Mouse (Mus musculus) cerebellum, postnatal 36 days (tissue): ENCODE measurements around the gene Il2ra.
"Not testable (repeated sequence)": the region's sequence is repeated elsewhere in the genome, so short reads cannot be mapped to it uniquely, and the experiment has no call there.

ENCODE experiments used
- DNase-seq, 2 experiments: peaks; one replicate each; pipeline ENCODE4 v3.0.0; 2021 to 2022; ENCODE audit warnings: mixed read lengths in 2 of 2

Il2ra gene

DNA sequence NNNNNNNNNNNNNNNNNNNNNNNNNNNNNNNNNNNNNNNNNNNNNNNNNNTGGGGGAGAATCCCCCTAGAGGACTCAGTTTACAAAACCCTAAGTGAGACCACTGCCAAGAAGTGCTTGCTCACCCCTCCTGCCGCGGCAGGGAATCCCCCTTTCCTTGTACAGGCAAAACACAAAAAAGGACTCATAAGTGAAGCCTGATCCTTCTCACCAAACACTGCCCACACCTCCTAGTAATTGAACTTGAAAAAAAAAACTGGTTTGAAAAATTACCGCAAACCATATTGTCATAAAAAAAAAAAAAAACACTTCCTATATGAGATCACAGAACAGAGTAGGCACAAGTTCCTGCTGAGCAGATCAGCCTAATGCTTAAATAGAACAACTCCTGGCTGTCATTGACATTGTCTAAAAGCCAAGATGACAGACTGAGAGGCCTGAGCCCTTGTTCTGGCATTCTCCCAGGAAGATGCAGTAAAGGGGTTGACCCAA is at the start of gene Il2ra:
Il2ra (plus strand) TSS at position 357 of the 491 bp plus-strand sequence.
- DNase-seq = no peak

DNA sequence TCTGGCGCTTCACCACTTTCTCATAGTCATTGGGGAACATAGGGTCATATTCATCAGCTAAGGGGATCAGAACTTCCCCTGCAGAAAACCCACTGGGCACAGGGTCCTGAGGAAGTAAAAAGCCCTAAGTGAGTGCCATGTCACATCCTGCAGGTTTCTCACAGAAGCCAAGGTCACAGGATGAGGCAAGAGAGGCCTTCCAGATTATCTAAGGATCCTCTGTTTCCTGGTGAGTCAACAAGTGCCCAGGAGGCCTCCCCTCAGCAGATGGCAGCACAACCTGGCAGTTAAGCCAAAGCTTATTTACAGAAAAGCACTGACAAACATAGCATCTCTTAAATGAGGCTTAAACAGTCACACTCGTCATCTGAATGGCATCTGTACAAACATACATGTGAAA is 45.9 kb upstream of the Il2ra start:
- no peak for DNase-seq

DNA sequence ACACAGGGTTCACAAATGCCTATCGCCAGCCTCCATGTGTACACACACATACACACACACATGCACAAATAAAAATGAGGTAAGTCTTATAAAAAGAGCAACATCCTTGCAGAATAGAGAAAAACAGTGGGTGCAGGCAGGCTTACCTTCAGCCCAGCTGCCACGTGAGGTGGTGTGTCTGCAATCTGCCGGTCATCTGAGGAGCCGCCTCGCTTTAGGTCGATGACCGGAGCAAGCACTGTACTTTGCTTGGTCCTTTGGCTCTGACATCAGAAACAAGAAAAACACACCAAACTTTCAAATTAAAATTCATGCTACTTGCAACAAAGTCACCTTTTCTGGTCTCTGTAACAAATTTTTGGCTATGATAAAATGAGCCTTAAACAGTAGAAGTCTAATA is 44.7 kb upstream of the Il2ra start:
- no peak for DNase-seq

DNA sequence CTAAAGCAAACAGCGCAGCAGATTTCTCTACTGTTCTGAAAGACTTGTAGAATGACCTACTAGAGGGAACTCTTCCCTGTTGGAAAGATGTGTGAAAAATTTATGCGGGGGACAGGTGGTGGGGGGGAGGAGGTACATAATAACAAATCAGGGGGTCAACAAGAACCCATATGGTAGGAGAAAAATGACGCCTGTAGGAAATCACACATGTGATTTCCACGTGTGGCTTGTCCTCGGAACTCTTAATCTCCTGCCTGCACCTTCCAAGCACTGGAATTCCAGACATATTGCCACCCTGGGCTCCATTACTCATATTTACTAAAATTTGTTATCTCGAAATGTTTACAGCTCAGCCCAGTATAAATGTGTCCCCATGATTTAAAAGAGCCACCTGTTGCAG is 40.8 kb upstream of the Il2ra start:
- DNase-seq = no peak

DNA sequence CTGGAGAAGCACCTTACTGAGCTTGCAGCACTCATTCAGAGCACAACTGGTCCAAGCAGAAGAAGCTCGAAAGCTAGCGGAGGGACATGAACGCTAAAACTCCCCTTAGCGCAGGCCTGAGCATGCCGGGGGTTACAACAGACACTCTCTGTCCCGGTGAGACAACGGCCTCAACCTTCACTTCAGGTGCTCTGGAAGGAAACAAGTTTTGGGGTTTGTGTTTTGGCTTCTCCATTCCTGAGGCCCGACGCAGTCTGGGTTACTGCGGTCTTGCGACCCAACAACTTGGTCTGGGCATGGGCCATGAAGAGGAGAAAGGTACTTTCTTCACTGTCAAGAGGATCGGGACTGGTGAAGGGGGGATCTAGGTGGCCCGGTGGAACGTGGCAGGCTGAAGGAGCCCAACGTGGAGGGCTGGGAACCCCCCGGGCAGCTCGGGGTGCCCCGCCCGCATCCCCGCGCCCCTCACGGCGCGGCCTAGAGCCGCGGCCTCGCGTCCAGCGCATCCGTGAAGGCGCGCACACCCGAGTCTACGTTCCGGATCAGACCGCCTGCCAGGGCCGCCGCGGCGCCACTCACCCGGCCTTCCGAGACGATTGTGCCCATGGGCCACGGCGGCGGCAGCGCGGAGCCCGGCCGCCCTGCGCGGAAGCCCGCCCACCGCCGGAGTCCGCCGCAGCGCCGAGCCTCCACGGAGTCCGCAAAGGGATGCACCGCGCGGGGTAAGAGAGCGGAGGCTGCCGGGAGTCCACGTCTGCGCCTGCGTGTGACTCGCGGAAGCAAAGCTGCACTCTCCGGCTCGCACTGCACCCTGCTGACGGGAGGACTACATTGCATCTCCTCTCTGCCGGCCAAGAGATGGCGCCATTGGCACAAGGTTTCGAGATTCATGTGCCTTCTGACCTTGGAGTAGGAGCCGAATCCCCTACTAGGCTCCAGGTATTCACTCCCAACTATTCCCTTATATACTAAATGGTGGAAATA is 39.8 kb upstream of the Il2ra start:
- DNase-seq = peak; percentile 96 to 99

DNA sequence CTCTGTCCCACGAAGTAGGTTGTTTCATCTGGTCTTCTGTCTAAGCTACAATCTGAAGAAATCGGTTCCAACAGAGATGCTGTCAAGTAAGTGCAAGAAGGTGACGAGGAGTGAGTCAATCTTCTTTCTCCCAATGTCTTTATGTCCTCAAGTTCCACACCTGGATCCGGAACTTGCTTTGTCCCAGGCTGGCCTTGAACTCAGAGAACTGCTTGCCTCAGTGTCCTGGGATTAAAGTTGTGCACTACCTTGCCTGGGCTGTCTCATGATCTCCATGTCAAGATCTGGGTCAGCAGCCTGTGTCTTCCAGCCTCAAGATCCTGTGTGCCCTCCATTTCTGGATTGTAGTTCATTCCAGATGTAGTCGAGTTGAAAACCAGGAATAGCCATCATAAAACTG is 38.6 kb upstream of the Il2ra start, which contains the start of gene Rbm17:
Rbm17 (minus strand) TSS at position 101 of the 400 bp plus-strand sequence.
- no peak for DNase-seq

DNA sequence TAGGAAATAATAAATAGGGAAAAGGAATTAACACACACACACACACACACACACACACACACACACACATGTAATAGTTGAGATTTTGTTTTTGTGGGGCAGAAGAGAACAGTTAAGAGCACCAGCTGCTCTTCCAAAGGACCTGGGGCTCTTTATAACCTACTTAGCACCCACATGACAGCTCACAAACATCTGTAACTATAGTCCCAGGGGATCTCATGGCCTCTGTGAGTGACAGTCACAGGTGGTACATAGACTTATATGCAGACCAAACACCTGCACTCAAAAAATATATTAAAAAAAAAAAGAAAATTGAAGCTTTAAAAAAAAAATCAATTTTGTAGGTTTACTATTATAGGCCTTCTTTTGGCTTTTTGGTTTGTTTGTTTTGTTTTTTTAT is 37.7 kb upstream of the Il2ra start:
- DNase-seq = no peak

DNA sequence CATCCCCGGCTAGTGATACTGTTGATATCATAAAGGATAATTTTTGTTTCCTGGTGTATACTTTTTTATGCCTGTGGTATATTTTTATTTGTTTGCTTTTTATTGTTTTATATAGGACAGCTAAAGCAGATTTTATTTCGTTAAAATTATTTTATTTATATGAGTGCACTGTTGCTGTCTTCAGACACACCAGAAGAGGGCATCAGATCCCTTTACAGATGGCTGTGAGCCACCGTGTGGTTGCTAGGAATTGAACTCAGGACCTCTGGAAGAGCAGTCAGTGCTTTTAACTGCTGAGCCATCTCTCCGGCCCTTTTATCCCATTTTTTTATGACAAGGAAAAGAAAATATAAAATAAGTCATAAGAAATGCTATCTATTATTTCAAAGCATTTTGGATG is 35.9 kb upstream of the Il2ra start:
- DNase-seq = not testable (repeated sequence)

DNA sequence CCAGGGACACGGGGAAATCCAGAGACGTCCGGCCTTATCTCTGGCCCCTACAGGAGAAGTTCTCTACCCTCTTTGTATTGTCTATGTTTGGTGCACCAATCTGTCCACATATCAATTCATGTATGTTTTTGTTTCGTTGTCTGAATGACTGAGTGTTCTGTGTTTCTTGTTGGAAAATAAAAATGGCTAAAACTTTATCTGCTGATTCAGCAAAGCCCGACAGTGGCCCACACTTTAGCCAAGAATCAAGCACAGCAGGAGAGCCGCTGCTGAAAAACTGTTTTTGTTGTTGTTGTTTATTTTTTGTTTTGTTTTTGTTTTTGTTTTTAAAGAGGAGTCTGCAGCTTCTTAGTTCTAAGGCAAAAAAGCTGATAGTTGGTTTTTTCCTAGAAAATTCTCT is 29.7 kb upstream of the Il2ra start:
- not testable (repeated sequence) for DNase-seq

DNA sequence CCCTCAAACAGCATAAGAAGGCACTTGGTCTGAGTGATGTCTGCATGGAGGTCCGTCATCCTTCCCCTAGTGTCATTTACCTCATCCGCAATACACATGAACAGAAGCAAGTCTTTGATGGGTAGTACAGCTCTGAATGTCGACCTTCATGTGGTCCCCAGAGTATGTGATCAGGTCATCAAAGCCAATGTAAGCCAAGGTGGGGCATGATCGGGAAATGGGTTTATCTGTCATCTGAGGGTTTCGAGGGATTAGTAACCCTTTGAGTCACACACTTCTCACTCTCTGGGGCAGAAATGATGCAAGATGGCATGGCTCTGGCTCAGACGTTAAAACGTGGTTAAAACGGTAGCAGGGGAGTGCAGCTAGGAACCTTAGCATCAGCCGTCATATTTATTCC is 25.8 kb upstream of the Il2ra start:
- no peak for DNase-seq

DNA sequence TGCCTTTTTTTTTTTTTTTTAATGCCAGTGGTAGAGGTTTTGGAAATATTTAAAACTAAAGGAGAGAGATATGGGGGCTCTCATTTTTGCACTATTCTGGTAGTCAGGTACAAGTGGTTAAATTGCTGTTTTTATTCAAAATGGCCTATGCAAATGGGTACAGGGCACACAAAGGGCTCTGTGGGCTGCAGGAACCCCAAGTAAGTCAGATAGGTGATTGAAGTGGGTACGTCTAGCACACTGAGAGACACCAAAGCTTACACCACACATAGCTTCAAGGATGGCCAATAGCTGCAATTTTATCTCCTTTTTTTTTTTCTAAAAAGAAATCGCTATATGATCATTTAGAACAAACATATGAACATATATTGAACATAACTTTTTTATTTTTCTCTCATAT is 23.0 kb upstream of the Il2ra start:
- DNase-seq = no peak

DNA sequence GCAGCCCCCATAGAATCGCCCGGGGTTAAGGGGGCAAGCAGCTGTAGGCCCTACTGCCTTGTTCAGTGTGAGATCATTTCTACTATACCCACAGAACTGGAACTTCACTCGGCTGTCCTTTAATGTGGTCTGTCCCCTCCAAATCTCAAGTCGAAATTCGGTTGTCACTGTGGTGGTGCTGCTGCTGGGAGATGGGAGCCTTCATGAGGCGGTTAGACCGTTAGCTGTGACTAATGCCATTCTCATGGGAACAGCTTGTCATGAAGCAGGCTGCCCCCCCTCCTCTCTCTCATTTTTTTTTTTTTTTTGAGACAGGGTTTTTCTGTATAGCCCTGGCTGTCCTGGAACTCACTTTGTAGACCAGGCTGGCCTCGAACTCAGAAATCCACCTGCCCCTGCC is 19.4 kb upstream of the Il2ra start:
- DNase-seq = no peak

DNA sequence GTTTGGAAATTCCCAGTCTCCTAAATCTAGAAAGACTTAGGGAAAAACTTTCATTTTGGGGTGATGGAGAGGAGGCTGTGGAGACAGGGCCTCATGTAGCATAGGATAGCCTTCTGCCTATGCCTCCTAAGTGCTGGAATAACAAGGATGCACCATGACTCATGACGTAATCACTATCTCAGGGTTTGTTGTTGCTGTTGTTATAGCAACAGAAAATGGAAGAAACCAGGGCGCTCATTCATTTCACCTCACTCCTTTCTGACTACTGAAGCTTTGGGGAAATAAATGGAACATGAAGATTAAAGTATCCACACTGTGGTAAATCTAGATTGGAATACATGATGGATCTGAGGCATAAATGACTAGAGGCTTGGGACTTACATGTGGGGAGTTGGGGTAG is 18.9 kb upstream of the Il2ra start:
- DNase-seq = no peak

DNA sequence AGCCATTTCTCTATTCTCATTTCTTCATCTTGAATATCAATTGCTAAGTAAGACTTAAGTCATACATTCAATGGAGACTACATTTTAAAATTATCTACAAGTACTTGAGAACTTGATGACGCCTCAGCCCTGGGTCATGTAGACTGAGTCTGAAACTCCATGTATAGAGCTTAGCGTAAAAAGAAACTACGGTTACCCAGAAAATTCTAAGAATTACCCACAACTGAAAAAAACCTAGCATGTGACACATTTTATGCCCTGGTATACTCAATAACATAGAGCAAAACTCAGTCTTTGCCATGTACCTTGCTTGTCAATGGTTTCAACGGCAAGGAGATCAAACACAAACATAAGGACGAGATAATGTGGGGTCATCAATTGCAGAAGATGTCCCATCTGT is 16.7 kb upstream of the Il2ra start, which contains the start of gene Gm17490:
Gm17490 (minus strand) TSS at position 375 of the 400 bp plus-strand sequence.
- no peak for DNase-seq

DNA sequence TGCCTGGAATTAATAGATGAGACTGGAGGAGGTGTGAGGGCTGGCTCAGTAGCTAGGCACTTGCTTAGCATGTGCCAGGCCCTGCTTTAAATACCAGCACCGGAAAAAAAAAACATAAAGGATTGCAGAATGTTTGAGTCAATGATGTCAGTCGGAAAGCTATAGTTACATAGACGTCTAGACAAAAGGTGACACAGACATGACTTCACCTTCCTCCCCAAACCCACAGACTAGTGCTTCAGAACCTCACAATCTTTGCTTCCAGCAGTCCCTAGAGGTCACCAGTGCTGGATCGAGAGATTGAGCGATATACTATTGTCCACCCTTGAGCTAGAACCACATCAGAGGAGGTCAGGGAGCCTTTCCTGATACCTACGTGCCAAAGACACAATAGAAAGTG is 7.6 kb upstream of the Il2ra start:
- DNase-seq = no peak

DNA sequence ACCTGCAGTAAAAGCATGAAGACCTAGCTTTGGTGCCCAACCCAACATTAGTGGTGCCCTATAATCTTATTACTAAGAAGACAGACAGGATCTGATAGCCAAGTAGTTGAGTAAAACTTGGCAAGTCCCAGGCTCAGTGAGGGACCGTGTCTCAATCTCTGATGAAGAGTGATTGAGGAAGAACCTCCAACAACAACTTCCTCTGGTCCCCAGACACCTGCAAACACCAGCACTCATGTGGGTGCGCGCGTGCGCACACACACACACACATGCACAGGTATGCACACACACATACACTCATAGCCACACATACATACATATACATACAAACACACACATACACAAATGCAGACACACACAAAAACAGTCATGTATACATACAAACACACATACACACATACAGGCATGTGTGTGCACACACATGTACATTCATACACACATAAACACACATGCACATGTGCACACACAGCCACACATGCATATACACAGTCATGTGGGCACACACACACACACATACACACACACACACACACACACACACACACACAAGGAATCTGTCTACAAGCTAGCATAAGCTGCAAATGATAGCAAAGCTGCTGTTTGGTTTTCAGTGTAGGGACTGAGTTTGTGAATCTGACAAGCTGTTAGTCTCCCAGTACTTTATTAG is 7.0 kb upstream of the Il2ra start:
- DNase-seq = no peak

DNA sequence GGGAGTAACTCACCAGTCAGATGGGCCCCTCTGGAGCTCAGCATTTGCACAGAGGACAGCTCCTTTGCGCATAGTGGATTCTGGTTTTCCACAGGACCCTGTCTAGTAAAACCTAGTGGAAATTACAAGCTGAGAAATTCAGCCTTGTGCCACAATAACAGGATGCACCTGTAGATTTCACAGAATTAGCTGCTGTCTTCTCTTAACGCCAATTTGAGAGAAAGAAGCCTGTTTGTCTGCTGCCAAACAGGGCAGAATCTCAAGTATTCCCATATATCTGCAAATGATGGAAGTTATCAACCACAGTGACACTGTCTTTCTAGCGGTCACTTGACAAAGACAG is 6.5 kb upstream of the Il2ra start:
- DNase-seq = no peak

DNA sequence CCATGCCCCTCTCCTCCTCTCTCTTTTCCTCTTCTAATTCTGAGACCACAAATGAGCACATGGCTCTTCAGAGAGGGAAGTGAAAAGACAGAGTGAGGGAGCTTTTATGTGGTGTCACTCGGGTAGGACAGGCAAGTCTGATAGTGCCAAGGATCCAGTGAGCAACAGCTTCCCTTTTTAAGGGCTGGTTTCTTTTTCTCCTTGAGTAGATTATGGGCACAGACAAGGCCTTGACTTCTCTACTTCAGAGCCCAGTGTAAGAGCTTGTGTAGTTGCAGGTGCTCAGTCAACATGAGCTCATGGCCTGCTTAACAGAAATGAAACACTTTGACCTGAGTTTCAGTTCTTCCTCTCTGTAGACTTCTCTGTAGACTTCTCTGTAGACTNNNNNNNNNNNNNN is 5.5 kb upstream of the Il2ra start:
- DNase-seq = no peak

DNA sequence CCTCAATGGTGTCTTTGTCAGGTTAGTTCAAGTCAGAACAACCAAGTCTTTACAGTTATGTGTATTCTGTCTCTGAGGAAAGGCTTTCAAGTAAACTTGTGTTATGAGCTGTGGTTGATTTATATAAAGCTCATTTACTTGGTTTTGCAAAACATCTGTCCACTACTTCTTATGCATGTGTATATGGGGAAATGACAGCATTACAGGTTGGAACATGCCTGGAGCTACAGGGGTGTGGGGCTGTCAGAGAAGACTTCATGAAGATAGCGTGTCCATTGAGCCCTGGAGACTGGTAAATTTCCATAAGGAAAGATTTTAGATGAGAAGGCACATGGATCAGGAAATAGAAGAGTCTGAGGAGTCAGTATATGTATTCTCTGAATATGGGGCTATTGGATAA is 1.4 kb downstream of the Il2ra start:
- no peak for DNase-seq

DNA sequence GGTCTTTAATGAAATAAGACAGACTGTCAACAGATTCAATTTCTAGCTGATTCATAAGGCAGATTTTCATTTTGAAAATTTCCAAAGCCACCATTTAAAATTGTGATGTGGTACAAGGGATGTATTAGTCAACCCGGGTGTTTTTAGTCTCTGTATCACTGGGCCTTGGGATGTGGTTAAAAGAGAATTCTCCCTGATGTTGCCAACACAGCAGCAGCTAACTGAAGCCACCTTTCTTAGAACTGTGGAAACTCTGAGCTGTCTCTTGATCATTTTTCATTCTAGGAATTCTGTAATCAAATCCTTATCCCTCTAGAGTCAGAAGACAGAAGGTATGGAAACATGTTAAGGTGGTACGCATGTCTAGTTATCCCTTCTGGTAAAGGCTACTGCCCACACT is 2.7 kb downstream of the Il2ra start:
- no peak for DNase-seq

DNA sequence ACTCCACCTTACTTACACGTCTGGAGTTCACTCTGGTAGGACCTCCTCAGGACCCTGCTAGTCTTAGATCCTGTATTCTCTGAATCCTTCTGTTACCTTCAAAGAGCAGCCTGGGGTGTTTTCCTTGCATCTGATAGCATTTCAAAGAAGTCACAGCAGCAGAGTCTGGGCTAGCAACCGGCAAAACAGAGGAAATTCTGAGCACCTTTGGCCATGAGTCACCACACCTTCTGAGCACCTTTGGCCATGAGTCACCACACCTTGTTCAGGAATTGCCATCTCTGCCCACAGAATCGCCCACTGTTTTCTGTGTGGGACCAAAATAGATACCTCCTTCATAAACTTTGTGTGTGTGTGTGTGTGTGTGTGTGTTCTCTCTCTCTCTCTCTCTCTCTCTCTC is 8.9 kb downstream of the Il2ra start:
- DNase-seq = no peak

DNA sequence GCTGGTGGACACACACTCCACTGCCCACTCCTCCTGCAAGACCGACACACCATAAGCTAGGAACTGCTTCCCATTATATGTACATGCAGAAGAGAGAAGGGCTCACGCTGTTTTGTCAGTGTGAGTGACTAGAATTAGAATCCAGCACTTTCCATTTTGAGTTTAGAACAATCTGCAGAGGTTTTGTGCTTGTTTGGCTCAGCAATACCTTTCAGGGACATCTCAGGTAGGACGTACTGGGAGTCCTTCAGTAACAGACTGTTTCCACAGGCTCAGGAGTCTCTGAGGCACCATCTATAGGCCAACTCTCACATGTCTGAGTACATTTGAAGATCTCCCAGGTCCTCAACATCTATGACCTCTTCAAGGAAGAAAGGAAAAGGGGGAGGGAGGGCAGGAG is 9.6 kb downstream of the Il2ra start:
- no peak for DNase-seq

DNA sequence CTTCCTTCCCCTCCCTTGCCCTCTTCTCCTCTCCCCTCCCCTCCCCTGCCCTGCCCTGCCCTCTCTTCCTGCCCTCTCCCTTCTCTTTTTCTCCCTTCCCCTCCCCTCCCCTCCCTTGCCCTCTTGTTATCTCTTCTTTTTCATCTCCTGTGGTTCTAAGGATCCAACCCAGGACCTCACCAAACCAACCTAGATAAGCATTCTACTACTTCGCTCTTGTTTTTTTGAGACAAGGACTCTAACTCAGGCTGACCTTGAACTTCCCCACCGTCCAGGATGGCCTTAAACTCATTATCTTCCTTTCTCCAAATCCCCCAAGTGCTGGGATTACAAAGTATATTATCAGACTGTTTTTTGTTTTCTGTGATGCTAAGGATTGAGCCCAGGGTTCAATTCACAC is 10.2 kb downstream of the Il2ra start:
- DNase-seq = no peak

DNA sequence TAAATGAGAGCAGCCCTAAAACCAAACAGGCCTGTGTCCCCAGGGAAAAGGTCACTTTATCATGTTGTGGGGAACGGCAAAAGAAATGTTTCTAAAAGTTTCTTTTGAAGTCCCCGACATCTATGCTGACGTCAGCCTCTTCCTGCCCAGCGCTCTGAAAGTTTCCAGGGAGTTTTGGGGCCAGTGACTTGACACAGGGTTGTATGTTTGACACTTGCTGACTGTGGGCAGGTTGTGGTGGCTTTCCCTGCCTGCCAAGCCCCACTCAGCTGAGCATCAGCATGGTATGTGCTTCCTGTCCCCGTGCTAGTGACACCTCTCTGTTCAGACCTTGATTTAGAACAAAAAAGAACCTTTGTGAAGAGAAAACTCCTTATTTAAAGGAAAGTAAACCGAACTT is 10.7 kb downstream of the Il2ra start:
- no peak for DNase-seq
